Mouse (Mus musculus): ENCODE measurements around the gene Tnfsf12. TPM values are rescaled to one million over a fixed set of nuclear protein-coding genes. Genes with fewer than 3 reads are reported as not detected.
"Not testable (repeated sequence)": the region's sequence is repeated elsewhere in the genome, so short reads cannot be mapped to it uniquely, and the experiment has no call there.

Gene Tnfsf12
- polyA plus RNA-seq, 1 experiment = 3.3 TPM

DNA sequence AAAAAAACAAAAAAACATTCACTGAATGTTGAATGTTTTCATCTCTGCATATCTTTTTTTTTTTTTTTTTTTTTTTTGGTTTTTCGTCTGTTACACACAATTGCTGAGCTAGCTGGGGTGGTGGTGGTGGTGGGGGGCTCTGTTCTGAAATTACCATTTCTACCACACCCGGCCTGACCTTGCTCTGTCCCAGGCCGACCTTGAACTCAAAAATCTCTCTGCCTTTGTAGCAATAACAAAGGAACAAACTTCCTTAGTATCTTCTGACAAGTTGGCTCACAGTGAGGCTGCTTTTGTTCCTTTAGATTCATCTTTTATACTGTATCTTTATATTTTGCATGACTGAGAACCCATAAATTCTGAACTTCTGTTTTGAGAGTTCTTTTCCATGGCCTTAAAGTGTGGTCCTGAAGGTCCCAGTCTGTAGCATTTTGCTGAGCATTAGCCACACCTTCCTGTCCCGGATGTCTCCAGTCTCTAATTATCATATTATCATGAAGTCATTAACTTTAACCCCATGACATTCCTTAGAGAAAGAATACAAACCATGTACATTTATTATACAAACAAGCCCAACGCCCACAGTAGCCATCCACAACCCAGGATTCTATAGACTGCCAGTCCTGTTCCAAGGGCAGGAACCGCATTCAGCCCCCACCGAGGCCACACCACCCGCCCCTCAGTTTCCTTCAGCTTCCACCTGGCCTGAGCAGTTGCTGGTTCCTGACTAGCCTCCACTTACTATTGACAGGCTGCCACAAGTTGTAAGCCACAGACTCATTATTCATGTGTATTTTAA, 8.4 kb upstream of the Tnfsf12 start:
- Histone ChIP-seq H3K4me1 (ENCODE audit: control insufficient read depth, insufficient read depth, low read length) (peaks cover 2% of the 10 kb centered on the region), H3K4me3 (ENCODE audit: control insufficient read depth, low read depth, low read length) (no peak overlapping the region), H3K36me3 (ENCODE audit: control insufficient read depth, insufficient read depth, low read length) (no peaks in the 10 kb centered on the region), H3K27ac (ENCODE audit: control insufficient read depth, insufficient read depth, low read depth, low read length) (no peak overlapping the region), H3K27me3 (ENCODE audit: control insufficient read depth, insufficient read depth, low read length) (no peaks in the 10 kb centered on the region)
- no peak for TF ChIP-seq CTCF (IDR thresholded peaks at IDR 0.05; ENCODE audit: control insufficient read depth, insufficient read depth, insufficient replicate concordance, low read depth, low read length)
- no peak for TF ChIP-seq POLR2A (IDR thresholded peaks at IDR 0.05; ENCODE audit: control insufficient read depth, low read depth, low read length)

DNA sequence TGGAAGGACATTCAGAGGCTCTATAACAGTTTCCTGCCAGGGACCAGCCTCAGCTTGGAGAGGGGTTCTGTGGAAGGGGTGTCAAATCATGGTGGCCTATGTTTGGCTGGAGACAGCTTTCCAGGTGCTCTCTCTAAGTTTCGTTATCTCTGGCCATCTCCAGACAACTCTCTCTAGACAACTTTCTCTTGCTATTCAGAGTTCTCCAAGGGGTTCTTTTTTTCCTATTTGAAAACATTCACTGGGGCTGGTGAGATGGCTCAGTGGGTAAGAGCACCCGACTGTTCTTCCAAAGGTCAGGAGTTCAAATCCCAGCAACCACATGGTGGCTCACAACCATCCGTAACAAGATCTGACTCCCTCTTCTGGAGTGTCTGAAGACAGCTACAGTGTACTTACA, 7.7 kb upstream of the Tnfsf12 start:
- not testable (repeated sequence) for H3K27ac ChIP-seq (ENCODE audit: control insufficient read depth, insufficient read depth, low read depth, low read length); H3K27me3 ChIP-seq (ENCODE audit: control insufficient read depth, insufficient read depth, low read length); H3K4me3 ChIP-seq (ENCODE audit: control insufficient read depth, low read depth, low read length); H3K4me1 ChIP-seq (ENCODE audit: control insufficient read depth, insufficient read depth, low read length); H3K36me3 ChIP-seq (ENCODE audit: control insufficient read depth, insufficient read depth, low read length)

DNA sequence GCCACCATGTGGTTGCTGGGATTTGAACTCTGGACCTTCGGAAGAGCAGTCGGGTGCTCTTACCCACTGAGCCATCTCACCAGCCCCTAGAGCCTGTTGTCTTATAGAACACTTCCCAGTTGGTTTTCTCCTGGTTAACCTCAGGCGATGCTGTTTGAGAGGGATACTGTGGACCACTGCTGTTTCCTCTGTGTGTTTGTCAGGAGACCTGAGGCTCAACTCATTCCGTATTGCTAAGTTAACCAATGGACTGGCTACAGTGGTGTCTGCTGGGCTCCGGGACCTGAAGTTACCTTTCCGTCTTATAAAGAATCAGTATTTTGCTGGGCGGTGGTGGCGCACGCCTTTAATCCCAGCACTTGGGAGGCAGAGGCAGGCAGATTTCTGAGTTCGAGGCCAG, 7.2 kb upstream of the Tnfsf12 start:
- H3K36me3 ChIP-seq (ENCODE audit: control insufficient read depth, insufficient read depth, low read length); H3K27ac ChIP-seq (ENCODE audit: control insufficient read depth, insufficient read depth, low read depth, low read length); H3K4me1 ChIP-seq (ENCODE audit: control insufficient read depth, insufficient read depth, low read length); H3K27me3 ChIP-seq (ENCODE audit: control insufficient read depth, insufficient read depth, low read length); H3K4me3 ChIP-seq (ENCODE audit: control insufficient read depth, low read depth, low read length): not testable (repeated sequence)

DNA sequence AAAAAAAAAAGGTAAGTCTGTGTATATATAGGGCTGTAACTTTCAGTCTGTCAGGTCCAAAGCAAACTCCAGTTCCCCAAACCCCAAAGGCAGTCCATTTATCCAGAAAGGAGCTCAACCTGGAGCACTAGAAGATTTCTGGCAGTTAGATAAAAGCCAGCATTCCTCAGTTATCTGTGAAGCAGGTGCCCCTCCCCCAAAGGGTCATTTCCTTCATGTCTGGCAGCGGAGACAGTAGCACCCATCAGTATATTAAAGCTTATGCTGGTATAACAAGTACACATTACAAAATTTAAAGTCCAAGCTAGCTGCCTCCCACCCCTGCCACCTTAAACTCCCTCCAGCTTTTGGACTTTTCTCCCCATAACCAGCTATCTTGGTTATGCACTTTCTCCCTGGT, 3.9 kb upstream of the Tnfsf12 start:
- no peak for TF ChIP-seq POLR2A (IDR thresholded peaks at IDR 0.05; ENCODE audit: control insufficient read depth, low read depth, low read length)
- no peak for TF ChIP-seq CTCF (IDR thresholded peaks at IDR 0.05; ENCODE audit: control insufficient read depth, insufficient read depth, insufficient replicate concordance, low read depth, low read length)
- Histone ChIP-seq H3K27me3 (ENCODE audit: control insufficient read depth, insufficient read depth, low read length) (no peaks in the 10 kb centered on the region), H3K4me3 (ENCODE audit: control insufficient read depth, low read depth, low read length) (no peak overlapping the region), H3K36me3 (ENCODE audit: control insufficient read depth, insufficient read depth, low read length) (no peaks in the 10 kb centered on the region), H3K27ac (ENCODE audit: control insufficient read depth, insufficient read depth, low read depth, low read length) (no peak overlapping the region), H3K4me1 (ENCODE audit: control insufficient read depth, insufficient read depth, low read length) (peaks cover 9% of the 10 kb centered on the region)

DNA sequence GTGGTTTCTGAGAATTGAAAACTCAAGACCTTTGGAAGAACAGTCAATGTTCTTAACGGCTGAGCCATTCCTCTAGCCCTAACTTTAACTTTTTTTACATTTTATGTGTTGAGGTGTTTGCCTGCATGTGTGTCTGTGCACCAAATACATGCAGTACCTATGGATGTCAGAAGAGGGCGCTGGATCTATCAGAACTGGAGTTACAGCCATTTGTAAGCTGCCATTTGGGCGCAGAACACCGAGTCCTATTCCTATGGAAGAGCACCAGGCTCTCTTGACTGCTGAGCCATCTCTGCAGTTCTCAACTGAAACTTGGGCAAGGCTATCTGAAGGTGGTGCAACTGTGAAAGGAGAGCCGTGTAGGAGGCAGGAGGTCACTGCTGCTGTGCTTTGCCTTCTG, 2.9 kb upstream of the Tnfsf12 start:
- Histone ChIP-seq H3K36me3 (ENCODE audit: control insufficient read depth, insufficient read depth, low read length) (no peaks in the 10 kb centered on the region), H3K27me3 (ENCODE audit: control insufficient read depth, insufficient read depth, low read length) (no peaks in the 10 kb centered on the region), H3K4me1 (ENCODE audit: control insufficient read depth, insufficient read depth, low read length) (peaks cover 7% of the 10 kb centered on the region), H3K27ac (ENCODE audit: control insufficient read depth, insufficient read depth, low read depth, low read length) (no peak overlapping the region), H3K4me3 (ENCODE audit: control insufficient read depth, low read depth, low read length) (no peak overlapping the region)
- TF ChIP-seq POLR2A (IDR thresholded peaks at IDR 0.05; ENCODE audit: control insufficient read depth, low read depth, low read length) (no peak), CTCF (IDR thresholded peaks at IDR 0.05; ENCODE audit: control insufficient read depth, insufficient read depth, insufficient replicate concordance, low read depth, low read length) (peak; percentile 42; the same call in 1 of the 2 replicates)

DNA sequence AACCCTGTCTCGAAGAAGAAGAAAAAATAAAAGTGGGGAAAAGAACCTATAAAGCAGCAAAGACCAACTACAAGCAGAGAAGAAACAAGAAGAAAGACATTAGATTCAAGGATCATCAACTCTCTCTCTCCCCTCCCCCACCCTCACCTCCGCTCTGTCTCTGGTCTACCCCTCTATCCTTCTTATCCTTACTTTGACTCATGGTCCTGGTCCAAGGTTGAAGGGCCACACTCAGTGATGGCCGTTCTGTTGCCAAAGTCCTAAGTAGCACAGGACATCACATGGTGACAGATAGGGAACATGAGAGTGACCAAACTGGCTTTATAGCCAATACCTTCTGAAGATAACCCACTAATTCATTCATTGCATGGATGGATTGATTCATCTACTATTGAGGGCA, 1.7 kb upstream of the Tnfsf12 start:
- TF ChIP-seq CTCF (IDR thresholded peaks at IDR 0.05; ENCODE audit: control insufficient read depth, insufficient read depth, insufficient replicate concordance, low read depth, low read length) (no peak), POLR2A (IDR thresholded peaks at IDR 0.05; ENCODE audit: control insufficient read depth, low read depth, low read length) (no peak)
- H3K4me3 ChIP-seq (ENCODE audit: control insufficient read depth, low read depth, low read length) = no peak overlapping the region
- no peaks in the 10 kb centered on the region for H3K27me3 ChIP-seq (ENCODE audit: control insufficient read depth, insufficient read depth, low read length)
- H3K27ac ChIP-seq (ENCODE audit: control insufficient read depth, insufficient read depth, low read depth, low read length) = no peak overlapping the region
- H3K36me3 ChIP-seq (ENCODE audit: control insufficient read depth, insufficient read depth, low read length) = no peaks in the 10 kb centered on the region
- H3K4me1 ChIP-seq (ENCODE audit: control insufficient read depth, insufficient read depth, low read length) = peaks cover 7% of the 10 kb centered on the region

- H3K4me1 ChIP-seq (ENCODE audit: control insufficient read depth, insufficient read depth, low read length) = peaks cover 7% of the 10 kb centered on the region
- no peak overlapping the region for H3K27ac ChIP-seq (ENCODE audit: control insufficient read depth, insufficient read depth, low read depth, low read length)
- no peaks in the 10 kb centered on the region for H3K27me3 ChIP-seq (ENCODE audit: control insufficient read depth, insufficient read depth, low read length)
- peak overlapping the region; percentile 76 for H3K4me3 ChIP-seq (ENCODE audit: control insufficient read depth, low read depth, low read length)
- TF ChIP-seq POLR2A (IDR thresholded peaks at IDR 0.05; ENCODE audit: control insufficient read depth, low read depth, low read length) (no peak), CTCF (IDR thresholded peaks at IDR 0.05; ENCODE audit: control insufficient read depth, insufficient read depth, insufficient replicate concordance, low read depth, low read length) (no peak)
- H3K36me3 ChIP-seq (ENCODE audit: control insufficient read depth, insufficient read depth, low read length) = no peaks in the 10 kb centered on the region
Observed at GRCm38 (mm10) chr11:69695046-69695360, 646 bp downstream of the Tnfsf12 start.

DNA sequence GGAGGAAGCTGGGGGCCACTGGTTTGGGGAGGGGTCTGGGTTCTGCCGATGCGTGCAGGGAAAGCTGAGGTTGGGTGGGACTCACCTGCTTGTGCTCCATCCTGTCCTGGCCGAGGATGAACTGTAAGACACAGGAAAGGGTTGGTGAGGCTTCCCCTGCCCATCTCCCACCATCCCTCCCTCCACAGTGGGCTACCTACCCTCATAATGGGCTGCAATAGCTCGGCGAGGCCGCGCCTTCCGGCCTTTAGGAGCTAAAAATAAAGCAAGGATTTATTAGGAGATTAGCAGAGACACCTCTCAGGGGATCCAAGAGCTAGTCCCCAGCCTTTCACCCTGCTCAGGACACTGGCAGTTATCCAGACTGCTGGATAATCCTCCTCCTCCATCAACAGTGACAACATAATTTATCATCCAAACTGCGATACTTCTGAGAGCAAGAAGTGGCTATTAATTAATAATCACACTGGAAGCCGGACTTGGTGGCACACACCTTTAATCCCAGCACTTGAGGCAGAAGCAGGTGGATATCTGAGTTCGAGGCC, 2.2 kb downstream of the Tnfsf12 start:
- Histone ChIP-seq H3K27me3 (ENCODE audit: control insufficient read depth, insufficient read depth, low read length) (no peaks in the 10 kb centered on the region), H3K27ac (ENCODE audit: control insufficient read depth, insufficient read depth, low read depth, low read length) (no peak overlapping the region), H3K4me1 (ENCODE audit: control insufficient read depth, insufficient read depth, low read length) (peaks cover 7% of the 10 kb centered on the region), H3K4me3 (ENCODE audit: control insufficient read depth, low read depth, low read length) (no peak overlapping the region), H3K36me3 (ENCODE audit: control insufficient read depth, insufficient read depth, low read length) (no peaks in the 10 kb centered on the region)
- TF ChIP-seq POLR2A (IDR thresholded peaks at IDR 0.05; ENCODE audit: control insufficient read depth, low read depth, low read length) = no peak
- no peak for TF ChIP-seq CTCF (IDR thresholded peaks at IDR 0.05; ENCODE audit: control insufficient read depth, insufficient read depth, insufficient replicate concordance, low read depth, low read length)

Data from testis, adult 2 months (tissue).